Mouse (Mus musculus): ENCODE measurements around the gene Agtr1b.

Agtr1b gene

DNA sequence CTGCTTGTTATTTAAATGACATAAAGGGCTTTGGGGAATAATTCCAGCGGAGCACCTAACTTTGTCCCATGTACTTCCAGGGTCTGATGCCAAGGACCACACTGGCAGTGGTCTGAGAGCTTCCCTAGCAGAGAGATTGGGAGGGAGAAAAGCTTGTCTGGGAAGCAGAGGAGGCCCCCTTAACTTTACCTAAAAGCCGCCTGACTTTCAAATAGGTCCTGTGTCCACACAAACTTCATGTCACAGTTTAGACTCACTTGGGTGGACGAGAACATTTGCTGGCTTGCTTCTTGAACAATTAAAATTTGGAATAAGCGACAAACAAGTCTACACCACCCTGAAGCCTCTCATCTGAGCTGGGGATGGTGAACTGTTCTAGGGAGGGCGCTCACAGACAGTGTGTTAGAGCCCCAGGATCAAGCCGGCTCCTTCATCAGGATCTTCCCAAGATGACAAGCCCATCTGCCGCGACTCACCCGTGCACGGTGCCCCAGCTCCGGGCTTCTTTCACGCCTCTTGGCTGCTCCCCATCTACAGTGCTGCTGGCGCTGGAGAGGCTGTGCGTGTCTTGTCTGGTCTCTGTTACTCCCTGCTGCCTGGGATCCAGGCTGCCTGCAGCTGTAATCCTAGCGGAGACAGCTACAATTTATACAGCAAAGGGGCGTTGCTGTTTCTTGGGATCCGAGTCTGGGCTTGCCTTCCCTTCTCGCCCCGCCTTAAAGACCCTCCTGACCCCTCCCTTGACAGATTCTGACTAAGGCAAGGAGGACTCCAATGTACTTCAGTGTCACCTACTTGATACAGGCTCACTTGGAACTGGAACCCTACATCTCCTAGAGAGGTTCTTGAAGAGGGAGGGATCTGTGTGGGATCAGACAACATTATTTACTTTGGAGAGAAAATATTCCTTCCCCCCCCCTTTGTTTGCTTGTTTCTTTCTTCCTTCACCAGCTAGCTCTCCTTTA lies at the start of gene Agtr1b:
Gene Agtr1b, minus strand, starts transcription at position 620 of the 965 bp plus-strand sequence.
- peak; percentile 7 for DNase-seq (ENCODE audit: low spot score)

DNA sequence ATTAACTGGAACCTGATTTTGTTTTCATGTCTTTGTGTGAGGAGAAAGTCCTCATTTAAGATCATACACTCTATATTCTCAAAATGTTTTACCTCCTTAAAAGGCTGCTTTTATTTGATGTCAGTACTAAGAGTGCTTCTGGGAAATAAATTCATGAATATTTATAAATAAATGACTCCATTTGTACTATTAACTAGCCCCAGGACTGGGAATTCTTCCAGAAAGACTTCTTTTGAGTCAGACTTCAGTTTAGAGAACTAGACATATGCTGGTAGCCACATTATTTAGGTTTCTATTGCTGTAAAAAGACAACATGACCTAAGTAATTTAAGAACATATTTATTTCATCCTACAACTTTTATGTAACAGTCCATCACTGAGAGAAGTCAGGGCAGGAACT lies 13.4 kb downstream of the Agtr1b start:
- no peak for DNase-seq (ENCODE audit: low spot score)

DNA sequence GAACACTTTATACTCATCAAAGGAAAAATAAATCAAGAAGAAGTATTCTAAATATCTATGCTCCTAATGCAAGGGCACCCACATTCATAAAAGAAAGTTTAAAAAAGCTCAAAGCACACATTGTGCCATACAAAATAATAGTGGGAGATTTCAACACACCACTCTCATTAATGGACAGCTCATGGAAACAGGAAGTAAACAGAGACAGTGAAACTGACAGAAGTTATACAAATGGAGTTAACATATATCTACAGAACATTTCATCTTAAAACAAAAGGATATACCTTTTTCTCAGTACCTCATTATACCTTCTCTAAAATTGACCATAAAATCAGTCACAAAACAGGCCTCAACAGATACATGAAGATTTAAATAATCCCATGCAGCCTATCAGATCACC lies 18.8 kb downstream of the Agtr1b start:
- DNase-seq (ENCODE audit: low spot score) = no peak

- DNase-seq (ENCODE audit: low spot score) = no peak
These were observed 26.6 kb downstream of the Agtr1b start for GRCm38 (mm10) chr3:20340402-20340801.

- DNase-seq (ENCODE audit: low spot score) = no peak
These were observed 32.3 kb downstream of the Agtr1b start for GRCm38 (mm10) chr3:20334681-20335080.

DNA sequence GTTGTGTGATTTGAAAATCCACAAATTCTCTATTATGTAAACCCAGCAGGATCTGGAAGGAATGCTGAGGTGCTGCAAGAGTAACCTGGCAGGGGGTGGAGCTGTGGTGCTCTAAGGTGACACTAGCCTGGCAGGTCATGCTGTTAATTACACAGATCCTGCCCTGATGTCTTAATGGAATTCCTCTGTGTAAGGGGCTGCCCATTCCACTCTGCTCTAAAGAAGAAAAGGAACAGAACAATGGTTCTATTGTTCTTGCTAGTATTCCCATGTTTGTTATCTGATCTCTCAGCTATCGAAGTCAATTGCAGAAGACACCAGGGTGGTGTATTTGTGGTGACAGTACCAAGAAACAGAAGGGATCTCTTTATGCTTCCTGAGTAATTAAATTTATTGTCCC lies 49.7 kb downstream of the Agtr1b start:
- no peak for DNase-seq (ENCODE audit: low spot score)

- no peak for DNase-seq (ENCODE audit: low spot score)
These were observed 57.8 kb downstream of the Agtr1b start for GRCm38 (mm10) chr3:20309142-20309541.

DNA sequence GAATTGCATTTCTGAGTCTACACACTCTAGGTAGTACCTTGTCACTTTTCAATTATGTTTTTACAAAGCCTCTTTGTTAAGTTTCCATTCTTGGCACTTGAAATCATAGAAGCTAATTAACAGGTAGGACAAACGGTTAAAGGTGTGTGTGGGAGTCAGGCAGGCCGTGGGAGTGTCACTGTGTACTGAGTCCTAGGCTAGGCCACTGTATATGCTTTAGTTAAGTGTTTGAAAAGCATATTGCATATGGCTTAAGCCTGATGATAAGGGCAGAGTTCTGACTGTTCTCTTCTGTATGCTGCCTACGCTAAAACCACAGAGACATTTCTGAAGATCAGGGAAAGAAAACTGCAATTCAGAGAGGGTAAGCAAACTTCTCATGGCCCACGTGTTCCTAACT lies 59.7 kb downstream of the Agtr1b start:
- no peak for DNase-seq (ENCODE audit: low spot score)

DNA sequence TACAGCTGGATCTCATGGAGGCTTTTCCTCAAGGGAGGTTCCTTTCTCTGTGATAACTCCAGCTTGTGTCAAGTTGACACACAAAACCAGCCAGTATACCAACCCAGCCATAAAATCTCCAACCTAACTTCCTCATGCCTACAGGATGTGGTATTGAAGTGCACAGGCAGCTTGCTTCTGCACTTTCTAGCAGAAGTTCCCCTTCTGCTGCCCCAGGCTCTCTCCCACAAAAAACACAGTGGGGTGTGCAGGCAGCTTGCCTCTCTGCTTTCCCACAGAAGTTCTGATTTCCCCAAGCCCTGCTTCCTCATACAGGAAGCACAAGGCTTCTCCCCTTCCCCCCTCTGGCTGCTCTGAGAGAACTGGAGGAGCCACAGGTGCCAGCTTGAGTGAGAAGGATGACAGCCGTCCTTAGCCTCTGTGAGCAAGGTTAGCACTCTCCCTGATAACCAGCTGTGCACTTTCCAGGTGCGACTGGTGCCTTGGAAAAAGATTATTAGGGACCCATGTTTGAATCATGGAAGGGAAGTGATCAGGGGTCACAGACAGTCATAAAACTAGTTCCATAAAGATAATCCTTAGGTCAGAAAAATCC lies 62.1 kb downstream of the Agtr1b start:
- DNase-seq (ENCODE audit: low spot score) = no peak

GRCm38 (mm10) chr3:20295546-20295945 lies 71.4 kb downstream of the Agtr1b start:
- DNase-seq (ENCODE audit: low spot score) = no peak

DNA sequence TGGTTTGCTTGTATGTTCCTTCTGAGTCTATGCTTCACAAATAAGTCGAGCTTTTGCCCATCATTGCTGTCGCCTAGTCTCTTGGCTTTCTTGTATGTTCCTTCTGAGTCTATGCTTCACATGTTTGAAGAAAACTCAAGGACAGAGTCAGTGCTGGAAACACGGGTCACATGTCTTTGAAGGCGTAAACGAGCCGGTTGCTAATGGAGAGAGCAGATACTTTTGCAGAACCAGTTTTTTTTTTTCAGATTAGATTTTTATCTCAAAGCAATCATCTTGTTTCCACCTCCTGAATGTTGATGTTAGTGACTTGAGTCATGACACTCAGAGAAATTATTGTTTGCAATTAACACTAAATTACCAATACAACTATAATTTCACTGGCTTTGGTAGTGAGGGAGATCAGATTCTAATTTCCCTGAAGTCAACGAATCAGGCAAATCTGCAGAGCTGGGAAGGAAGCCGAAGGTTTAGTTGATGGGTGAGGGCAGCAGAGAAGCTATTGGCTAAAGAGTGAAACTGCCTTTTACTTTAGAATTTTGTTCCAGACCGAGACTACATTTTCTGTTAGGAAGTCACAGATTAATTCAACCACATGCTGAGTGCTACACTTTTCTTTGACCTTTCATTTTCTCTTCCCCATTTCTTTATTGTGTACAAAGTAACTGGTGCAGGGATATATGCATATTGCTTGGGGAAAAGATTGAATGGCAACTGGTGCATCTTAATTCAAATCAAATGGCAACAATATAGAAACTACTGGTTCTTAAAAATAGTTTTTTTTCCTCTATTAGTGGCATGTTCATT lies 72.2 kb downstream of the Agtr1b start:
- no peak for DNase-seq (ENCODE audit: low spot score)

DNA sequence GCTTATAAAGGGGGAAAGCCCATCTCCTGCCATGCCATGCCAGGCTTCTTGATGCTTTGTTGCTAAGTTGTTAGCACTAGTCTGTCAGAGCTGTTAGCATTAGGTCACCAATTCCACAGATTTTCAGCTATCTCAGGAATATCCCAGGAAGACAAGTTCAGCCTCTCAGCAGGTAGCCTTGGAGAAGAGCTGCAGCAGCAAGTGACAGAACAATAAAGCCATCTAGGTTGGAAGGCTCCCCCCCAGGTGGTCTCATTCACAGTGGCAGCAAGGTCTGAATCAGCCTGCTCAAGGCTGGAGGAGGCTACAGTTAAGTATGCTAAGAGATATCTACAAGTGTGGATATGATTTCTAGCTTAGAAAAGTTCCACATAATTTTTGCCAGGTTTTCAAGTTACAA lies 75.6 kb downstream of the Agtr1b start:
- DNase-seq (ENCODE audit: low spot score) = no peak

DNA sequence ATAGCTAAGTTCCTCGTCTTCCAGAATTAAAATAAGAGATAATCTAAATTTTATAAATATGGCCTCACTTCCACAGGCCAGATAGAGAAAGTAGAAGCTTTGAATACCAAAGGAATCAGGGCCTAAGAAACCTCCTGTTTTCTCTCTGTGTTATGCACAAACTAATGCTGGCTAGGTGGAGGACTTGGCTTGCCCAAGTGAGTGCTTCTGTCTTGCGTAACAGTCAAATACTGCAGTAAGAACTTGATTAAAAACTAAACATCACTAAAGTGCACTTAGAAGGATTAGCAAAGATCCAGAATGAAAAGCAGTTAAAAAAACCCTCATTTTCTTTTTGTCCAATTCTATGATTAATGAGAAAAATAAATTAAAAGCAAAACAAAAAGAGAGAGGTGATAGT lies 78.2 kb downstream of the Agtr1b start:
- DNase-seq (ENCODE audit: low spot score) = no peak

DNA sequence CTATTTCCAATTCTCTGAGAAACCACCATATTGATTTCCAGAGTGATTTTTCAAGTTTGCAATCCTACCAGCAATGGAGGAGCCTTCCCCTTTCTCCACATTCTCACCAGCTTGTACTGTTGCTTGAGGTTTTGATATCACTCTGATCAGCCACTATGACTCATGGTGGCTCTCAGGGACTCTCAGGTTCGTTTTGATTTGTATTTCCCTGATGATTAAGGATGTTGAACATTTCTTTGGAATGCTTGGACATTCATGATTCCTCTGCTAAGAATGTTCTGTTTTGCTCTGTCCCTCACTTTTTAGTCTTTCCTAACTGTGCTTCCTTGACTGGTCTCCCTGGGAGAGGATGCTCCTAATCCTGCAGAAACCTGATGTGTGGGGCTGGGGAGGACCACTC lies 85.2 kb downstream of the Agtr1b start:
- no peak for DNase-seq (ENCODE audit: low spot score)

DNA sequence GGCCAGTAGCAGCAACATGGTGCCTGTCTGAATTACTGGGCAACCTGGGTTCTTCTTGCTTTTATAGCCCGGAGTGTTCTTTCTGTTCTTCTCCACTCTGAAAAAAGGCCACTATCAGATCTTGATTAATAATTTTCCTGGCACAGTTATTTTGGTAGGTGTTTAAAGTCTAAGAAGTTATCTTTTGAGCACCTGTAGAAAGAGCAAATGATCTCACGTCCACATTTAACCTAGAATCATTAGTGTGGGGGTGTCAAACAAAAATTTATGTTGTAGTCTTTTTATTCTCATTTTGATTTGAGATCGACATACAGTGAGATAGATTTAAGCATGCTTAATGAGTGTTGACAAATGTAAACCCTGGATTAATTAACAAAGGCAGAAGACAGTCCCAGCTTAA lies 91.3 kb downstream of the Agtr1b start, which contains the start of gene Cpb1:
Gene Cpb1, minus strand, starts transcription at position 101 of the 400 bp plus-strand sequence.
- no peak for DNase-seq (ENCODE audit: low spot score)

Data from yolk sac, embryonic 10.5 days (tissue).